Mouse (Mus musculus) G1E (cell line): ENCODE data around the gene Cct2. TPM values are rescaled to one million over a fixed set of nuclear protein-coding genes. Genes with fewer than 3 reads are reported as not detected.

Experiments used
- ATAC-seq: 2 replicates; pipeline ENCODE4 v1.8.0; 2016; ENCODE audit warnings: mild to moderate bottlenecking; ENCODE audit not compliant: insufficient number of reproducible peaks, poor library complexity, low FRiP score, severe bottlenecking; ENCODE audit errors: extremely low read depth
- DNase-seq: peaks from one replicate; pipeline ENCODE4 v3.0.0; 2012; ENCODE audit warnings: low spot score
- H3K27me3 ChIP-seq: 2 replicates; pipeline ENCODE4 v1.6.1; 2012; ENCODE audit warnings: mild to moderate bottlenecking, low read length, inconsistent platforms; ENCODE audit not compliant: insufficient read depth
- H3K36me3 ChIP-seq: replicated peaks from 2 replicates; pipeline ENCODE3; 2012; ENCODE audit warnings: mild to moderate bottlenecking, inconsistent platforms
- H3K4me1 ChIP-seq: 2 replicates; pipeline ENCODE4 v1.6.1; 2012; ENCODE audit warnings: low read depth, low read length, inconsistent platforms, mixed read lengths; ENCODE audit not compliant: insufficient read depth
- H3K4me3 ChIP-seq: 2 replicates; pipeline ENCODE4 v1.5.1; 2012; ENCODE audit warnings: low read depth, mild to moderate bottlenecking, inconsistent platforms, low read length, moderate library complexity, mixed read lengths
- H3K9me3 ChIP-seq: replicated peaks from 2 replicates; pipeline ENCODE4 v1.6.1; 2012; ENCODE audit warnings: inconsistent platforms
- CTCF ChIP-seq: IDR thresholded peaks from 2 replicates; pipeline ENCODE4 v1.5.1; 2012; ENCODE audit warnings: low read depth, low read length, inconsistent platforms, mixed read lengths
- GATA1 ChIP-seq: IDR thresholded peaks from 2 replicates; pipeline ENCODE4 v1.6.1; 2012; ENCODE audit warnings: borderline replicate concordance, low read length, inconsistent platforms, mixed read lengths
- GATA2 ChIP-seq: IDR thresholded peaks from 2 replicates; pipeline ENCODE4 v1.6.1; 2012; ENCODE audit warnings: low read depth, low read length, inconsistent platforms, borderline replicate concordance
- POLR2AphosphoS5 ChIP-seq: IDR thresholded peaks from 2 replicates; pipeline ENCODE4 v1.6.1; 2012; ENCODE audit warnings: low read depth, low read length, inconsistent platforms; ENCODE audit not compliant: insufficient replicate concordance
- TAL1 ChIP-seq: conservative IDR thresholded peaks from 2 replicates; pipeline ENCODE4 v1.6.1; 2012; ENCODE audit warnings: low read depth, low read length, inconsistent platforms, mixed read lengths
- polyA plus RNA-seq: library from polyadenylated mRNA; stranded (reverse); fragments of >175 nt; gene quantifications from 2 replicates; pipeline ENCODE4 v1.2.3, GENCODE M21; 2012
- total RNA-seq, 2 experiments: library from RNA; stranded (forward) in 1 of 2; stranded (reverse) in 1 of 2; fragments of 200-1000 nt in 1 of 2; fragments of >200 nt in 1 of 2; fragmentation: Nextera tagmentation in 1 of 2; gene quantifications; 2 replicates each; pipeline ENCODE4 v1.2.3; 2014 to 2017

Gene Cct2
- total and polyA plus RNA-seq, 3 experiments: 38.5 to 644 (median 554) TPM

DNA sequence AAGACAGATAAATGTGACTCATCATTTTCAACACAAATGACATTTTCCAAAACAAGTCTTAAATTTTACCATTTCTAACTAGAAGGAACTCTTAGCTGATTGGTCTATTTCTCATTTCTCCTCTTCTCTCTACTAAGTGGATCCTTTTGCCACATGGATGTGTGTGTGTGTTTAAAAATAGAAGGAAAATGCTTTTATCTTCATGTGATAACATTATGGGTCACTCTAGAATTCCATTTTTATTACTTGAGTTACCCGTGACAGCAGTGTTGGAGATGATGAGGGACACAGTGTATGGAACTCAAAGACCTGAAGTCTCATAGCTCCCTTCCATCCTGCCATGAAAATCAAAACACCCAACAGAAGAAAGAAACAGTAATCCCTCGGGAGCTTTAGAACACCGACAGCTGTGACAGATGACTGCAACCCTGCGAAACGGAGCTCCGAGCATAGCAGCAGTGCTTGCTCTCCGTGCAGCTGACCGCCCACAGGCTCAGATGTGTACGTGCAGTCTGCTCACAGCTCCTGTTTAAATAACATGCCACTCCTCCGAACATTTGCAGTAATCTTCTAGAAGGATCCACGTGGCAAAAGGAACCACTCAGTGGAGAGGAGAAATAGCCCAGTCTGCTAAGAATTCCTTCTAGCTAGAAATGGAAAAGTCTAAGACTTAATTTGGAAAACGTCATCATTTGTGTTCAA is 49.8 kb downstream of the Cct2 start:
- H3K36me3 ChIP-seq: no peaks in the 10 kb centered on the region
- no peak for ATAC-seq
- H3K27me3 ChIP-seq: no peaks in the 10 kb centered on the region
- no peaks in the 10 kb centered on the region for H3K4me1 ChIP-seq
- TF ChIP-seq GATA2 (no peak), CTCF (no peak)
- DNase-seq: no peak
- no peak overlapping the region for H3K4me3 ChIP-seq
- peaks cover 8% of the 10 kb centered on the region for H3K9me3 ChIP-seq

DNA sequence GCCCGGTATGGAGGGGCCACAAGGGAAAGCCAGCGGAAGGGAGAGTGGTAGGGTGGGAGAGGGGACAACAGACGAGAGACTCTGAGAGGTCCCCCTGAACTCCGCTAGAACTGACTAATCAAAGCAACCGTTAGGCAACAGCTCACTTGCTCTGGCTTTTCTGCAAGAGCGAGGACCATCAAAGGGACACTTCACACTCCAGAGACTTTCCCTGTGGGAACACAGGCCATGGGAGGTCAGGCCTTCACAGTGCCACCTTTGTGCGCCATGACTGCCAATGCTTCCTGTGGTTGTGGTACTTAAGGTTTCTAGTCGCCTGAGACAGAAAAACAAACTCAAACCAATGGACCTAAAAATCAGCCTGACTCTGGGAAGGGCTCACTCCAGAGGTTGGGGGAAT is 52.6 kb downstream of the Cct2 start:
- Histone ChIP-seq H3K4me1 (no peaks in the 10 kb centered on the region), H3K4me3 (no peak overlapping the region), H3K27me3 (no peaks in the 10 kb centered on the region), H3K9me3 (no peaks in the 10 kb centered on the region), H3K36me3 (no peaks in the 10 kb centered on the region)
- ATAC-seq: no peak
- no peak for DNase-seq
- TF ChIP-seq POLR2AphosphoS5: no peak

DNA sequence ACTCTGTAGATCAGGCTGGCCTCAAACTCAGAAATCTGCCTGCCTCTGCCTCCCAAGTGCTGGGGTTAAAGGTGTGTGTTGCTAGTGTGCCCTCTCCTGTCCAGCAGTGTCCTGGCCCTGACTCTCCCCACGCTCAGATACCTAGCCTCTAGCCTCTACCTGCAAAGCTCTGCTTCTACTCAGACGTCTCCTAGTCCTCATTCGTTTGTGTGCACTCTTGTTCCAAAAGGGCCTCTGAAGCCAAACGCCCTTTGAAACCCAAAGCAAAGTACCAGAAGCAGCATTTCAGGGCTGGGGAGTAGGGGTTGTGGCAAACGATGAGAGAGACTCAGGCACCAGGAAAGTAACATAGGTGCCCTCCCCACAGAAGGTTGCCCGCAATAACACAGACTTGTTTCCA is 53.9 kb downstream of the Cct2 start:
- TF ChIP-seq POLR2AphosphoS5: no peak
- TF ChIP-seq GATA2: no peak
- no peak for TF ChIP-seq CTCF
- TF ChIP-seq GATA1: no peak
- TF ChIP-seq TAL1: no peak
- Histone ChIP-seq H3K36me3 (no peaks in the 10 kb centered on the region), H3K4me3 (no peak overlapping the region), H3K9me3 (no peaks in the 10 kb centered on the region), H3K4me1 (no peaks in the 10 kb centered on the region), H3K27me3 (no peaks in the 10 kb centered on the region)
- DNase-seq (no peak), ATAC-seq (no peak)

DNA sequence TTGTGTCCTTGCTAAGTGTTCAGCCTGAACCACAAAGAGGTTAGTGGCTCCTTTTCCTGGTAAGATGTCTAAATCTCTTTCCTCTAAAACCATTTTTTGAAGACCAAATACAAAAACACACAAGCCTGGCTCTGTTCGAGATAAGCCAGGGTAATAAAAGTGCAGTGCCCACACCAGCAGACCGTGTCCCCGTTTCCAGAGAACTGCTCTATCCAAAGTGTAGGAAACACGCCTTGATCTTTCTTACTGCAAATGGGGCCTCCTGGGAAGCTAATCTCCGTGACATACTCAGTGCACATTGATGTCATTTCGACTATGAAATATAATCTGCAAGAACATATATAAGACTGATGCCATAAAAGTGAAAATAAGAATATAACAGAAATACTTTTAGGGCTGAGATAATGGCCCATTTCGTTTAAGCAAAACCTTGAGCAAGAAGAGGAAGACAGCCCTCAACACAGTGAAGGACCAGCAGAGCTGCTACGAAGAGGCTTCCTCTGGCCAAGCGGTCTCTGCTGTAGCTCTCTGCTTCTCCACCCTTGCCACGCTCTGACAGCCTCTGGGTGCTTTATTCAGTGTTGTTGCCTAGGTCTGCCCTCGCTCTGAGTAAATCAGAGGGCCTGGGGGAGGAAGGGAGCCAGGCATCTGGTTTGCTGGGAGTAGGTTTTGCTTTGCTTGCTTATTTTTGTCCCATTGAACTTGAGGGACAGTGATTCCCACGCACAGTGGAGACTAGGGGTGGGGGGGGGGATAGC is 57.7 kb downstream of the Cct2 start:
- no peaks in the 10 kb centered on the region for H3K4me1 ChIP-seq
- no peak for TF ChIP-seq GATA1
- no peak for TF ChIP-seq TAL1
- no peak for TF ChIP-seq CTCF
- no peak for TF ChIP-seq POLR2AphosphoS5
- no peak for TF ChIP-seq GATA2
- H3K36me3 ChIP-seq: no peaks in the 10 kb centered on the region
- peaks cover 6% of the 10 kb centered on the region for H3K27me3 ChIP-seq
- DNase-seq: no peak
- H3K4me3 ChIP-seq: no peak overlapping the region
- H3K9me3 ChIP-seq: no peaks in the 10 kb centered on the region
- no peak for ATAC-seq

DNA sequence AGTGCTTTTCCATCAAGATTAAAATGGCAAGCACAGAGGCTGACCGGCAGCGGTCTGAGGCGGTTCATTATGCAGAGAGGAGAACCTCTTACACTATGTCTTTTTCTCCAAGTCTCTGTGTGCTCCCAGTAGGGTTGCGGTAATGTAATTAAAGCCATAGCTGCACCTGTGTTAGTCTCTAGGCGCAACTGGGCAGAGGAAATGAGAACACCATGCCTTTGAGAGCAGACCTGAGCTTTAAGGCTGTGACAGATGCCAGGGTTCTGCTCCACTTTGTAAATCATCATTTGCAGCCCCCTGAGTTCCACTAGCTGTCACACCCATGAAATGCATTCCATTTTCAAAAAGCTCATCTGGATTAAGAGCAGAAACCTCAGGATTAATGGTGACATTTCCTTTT is 58.9 kb downstream of the Cct2 start:
- ATAC-seq (no peak), DNase-seq (no peak)
- Histone ChIP-seq H3K36me3 (no peaks in the 10 kb centered on the region), H3K4me1 (no peaks in the 10 kb centered on the region), H3K9me3 (no peaks in the 10 kb centered on the region), H3K27me3 (peaks cover 6% of the 10 kb centered on the region), H3K4me3 (no peak overlapping the region)
- TF ChIP-seq CTCF: no peak
- no peak for TF ChIP-seq GATA1
- TF ChIP-seq TAL1: no peak
- no peak for TF ChIP-seq GATA2
- no peak for TF ChIP-seq POLR2AphosphoS5

Other genes starting within 250 kb of the Cct2 start
- gene Myrfl, start 166.9 kb downstream of the Cct2 start, total RNA-seq (2014; fragmentation: Nextera tagmentation): not detected in 2 replicates
- gene Myrfl, start 166.9 kb downstream of the Cct2 start, total RNA-seq (2017): 0.11 TPM in 1 of 2 replicates, not detected in the other
- gene Myrfl, start 166.9 kb downstream of the Cct2 start, polyA plus RNA-seq: not detected in 2 replicates
- gene Rab3ip, start 113.0 kb downstream of the Cct2 start, total RNA-seq (2014; fragmentation: Nextera tagmentation): 14.0 and 14.3 TPM in 2 replicates
- 14.4 and 18.8 TPM in 2 replicates for gene Rab3ip, start 113.0 kb downstream of the Cct2 start, total RNA-seq (2017)
- 12.8 and 15.2 TPM in 2 replicates for gene Rab3ip, start 113.0 kb downstream of the Cct2 start, polyA plus RNA-seq
- gene Gm10271, start 91.2 kb downstream of the Cct2 start, total RNA-seq (2014; fragmentation: Nextera tagmentation): not detected in 2 replicates
- gene Gm10271, start 91.2 kb downstream of the Cct2 start, total RNA-seq (2017): not detected in 2 replicates
- gene Gm10271, start 91.2 kb downstream of the Cct2 start, polyA plus RNA-seq: not detected in 2 replicates
- gene Best3, start 77.5 kb downstream of the Cct2 start, total RNA-seq (2014; fragmentation: Nextera tagmentation): not detected in 2 replicates
- gene Best3, start 77.5 kb downstream of the Cct2 start, total RNA-seq (2017): not detected in 2 replicates
- gene Best3, start 77.5 kb downstream of the Cct2 start, polyA plus RNA-seq: not detected in 2 replicates
- not detected in 2 replicates for gene Lrrc10, start 18.5 kb downstream of the Cct2 start, total RNA-seq (2014; fragmentation: Nextera tagmentation)
- gene Lrrc10, start 18.5 kb downstream of the Cct2 start, total RNA-seq (2017): 0.06 TPM in 1 of 2 replicates, not detected in the other
- gene Lrrc10, start 18.5 kb downstream of the Cct2 start, polyA plus RNA-seq: 0.04 and 0.13 TPM in 2 replicates
- gene Frs2, start 84.7 kb upstream of the Cct2 start, total RNA-seq (2014; fragmentation: Nextera tagmentation): 105 and 107 TPM in 2 replicates
- 15.9 and 19.6 TPM in 2 replicates for gene Frs2, start 84.7 kb upstream of the Cct2 start, total RNA-seq (2017)
- gene Frs2, start 84.7 kb upstream of the Cct2 start, polyA plus RNA-seq: 12.8 and 16.6 TPM in 2 replicates
- 34.2 and 35.2 TPM in 2 replicates for gene Yeats4, start 160.7 kb upstream of the Cct2 start, total RNA-seq (2014; fragmentation: Nextera tagmentation)
- gene Yeats4, start 160.7 kb upstream of the Cct2 start, total RNA-seq (2017): 72.3 and 83.9 TPM in 2 replicates
- 75.8 and 92.3 TPM in 2 replicates for gene Yeats4, start 160.7 kb upstream of the Cct2 start, polyA plus RNA-seq
- not detected in 2 replicates for gene 9530003J23Rik, start 174.9 kb upstream of the Cct2 start, total RNA-seq (2014; fragmentation: Nextera tagmentation)
- 0.12 and 0.16 TPM in 2 replicates for gene 9530003J23Rik, start 174.9 kb upstream of the Cct2 start, total RNA-seq (2017)
- not detected in 2 replicates for gene 9530003J23Rik, start 174.9 kb upstream of the Cct2 start, polyA plus RNA-seq
- not detected in 2 replicates for gene Lyz2, start 218.5 kb upstream of the Cct2 start, total RNA-seq (2014; fragmentation: Nextera tagmentation)
- 6.9 and 7.3 TPM in 2 replicates for gene Lyz2, start 218.5 kb upstream of the Cct2 start, total RNA-seq (2017)
- 0.11 and 0.14 TPM in 2 replicates for gene Lyz2, start 218.5 kb upstream of the Cct2 start, polyA plus RNA-seq
- not detected in 2 replicates for gene Lyz1, start 229.1 kb upstream of the Cct2 start, total RNA-seq (2014; fragmentation: Nextera tagmentation)
- 0.11 TPM in 1 of 2 replicates, not detected in the other for gene Lyz1, start 229.1 kb upstream of the Cct2 start, total RNA-seq (2017)
- gene Lyz1, start 229.1 kb upstream of the Cct2 start, polyA plus RNA-seq: not detected in 2 replicates